In the genomic region with DNA sequence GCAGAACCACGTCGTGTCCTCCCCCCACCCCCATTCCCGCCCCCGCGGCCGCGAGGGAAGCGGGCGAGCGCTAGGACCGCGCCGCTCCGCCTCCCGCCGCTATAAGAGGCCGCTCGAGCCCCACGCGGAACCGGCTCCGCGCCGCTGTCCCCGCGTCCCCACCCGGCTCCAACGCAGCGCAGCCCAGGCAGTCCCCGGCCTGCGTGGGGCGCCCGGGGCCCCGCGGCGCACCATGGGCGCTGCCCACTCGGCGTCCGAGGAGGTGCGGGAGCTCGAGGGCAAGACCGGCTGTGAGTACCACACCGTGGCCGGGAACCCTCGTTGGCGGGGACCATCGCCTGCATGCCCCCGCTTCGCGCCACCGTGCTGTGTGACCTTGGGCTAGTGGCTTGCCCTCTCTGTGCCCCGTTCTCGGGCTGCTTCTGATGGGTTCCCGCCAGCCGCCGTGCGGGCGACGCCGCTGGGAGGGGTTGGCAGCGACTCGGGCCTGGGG, we compare ENCODE assay signal across 10 mouse cellular contexts. TPM values are rescaled to one million over a fixed set of nuclear protein-coding genes. Genes with fewer than 3 reads are reported as not detected.
A peak's percentile ranks its signal among the peaks of the same experiment; 100 is the strongest.
DNase-seq lines count a peak whose midpoint lies in the region; ATAC-seq lines count a peak whose summit lies in the region.
"Had no signal": no experiment of that assay in that cellular context is flagged by ENCODE, and none has a peak within 500 bp of the region (broad histone marks: within the 10 kb centered on the region; RNA-seq: fewer than 3 reads in every experiment).

Tesc (plus strand) TSS at position 46 of the 493 bp plus-strand sequence.

- H3K4me1 ChIP-seq in kidney, embryonic 16.5 days (ENCODE audit: insufficient read depth, low read length): peaks cover 31% of the 10 kb centered on the region
- H3K4me1 ChIP-seq in embryonic facial prominence, embryonic 14.5 days (ENCODE audit: control insufficient read depth, insufficient read depth, low read length): peaks cover 21% of the 10 kb centered on the region
- peaks cover 41% of the 10 kb centered on the region for H3K4me1 ChIP-seq in hindbrain, embryonic 13.5 days (replicated peaks)
- H3K4me1 ChIP-seq in liver, embryonic 12.5 days: peaks cover 34% of the 10 kb centered on the region

- DNase-seq in kidney, adult 8-10 months: no peak
- DNase-seq in T-cell, adult 2 months (ENCODE audit: low spot score): peak; percentile 28
- no peak for DNase-seq in embryonic facial prominence, embryonic 14.5 days (ENCODE audit: low spot score)
- DNase-seq in right cerebral cortex, postnatal 4 days: peak; percentile 30

- no peak within 1 kb of the TSS for H3K27ac ChIP-seq in kidney, embryonic 16.5 days (ENCODE audit: low read length)
- no peak within 1 kb of the TSS; the same call in 1 of the 2 replicates for H3K27ac ChIP-seq in embryonic facial prominence, embryonic 14.5 days (replicated peaks; ENCODE audit: low read depth, low read length)
- H3K27ac ChIP-seq in hindbrain, embryonic 13.5 days: no peak within 1 kb of the TSS
- no peak within 1 kb of the TSS for H3K27ac ChIP-seq in liver, embryonic 12.5 days
- H3K27ac ChIP-seq: macrophage had no signal

- no peak; the same call in 1 of the 2 replicates for ATAC-seq in kidney, embryonic 16.5 days (ENCODE audit: low FRiP score, low TSS enrichment)
- ATAC-seq in embryonic facial prominence, embryonic 14.5 days (ENCODE audit: low read depth): no peak
- ATAC-seq in hindbrain, embryonic 13.5 days (ENCODE audit: low FRiP score): 0 out of 2 replicates have a peak, but pooled peaks have one; percentile 14
- no peak for ATAC-seq in liver, embryonic 12.5 days
- ATAC-seq in monocyte, adult 5-6 weeks (replicated peaks; ENCODE audit: insufficient number of reproducible peaks, low FRiP score, low TSS enrichment, poor library complexity, severe bottlenecking): no peak

- WGBS in kidney, embryonic 16.5 days: 0% methylated on average over 42 of the region's 63 CpGs
- 0% methylated on average over 7 of the region's 63 CpGs for WGBS in embryonic facial prominence, embryonic 14.5 days
- under 1% methylated on average over 61 of the region's 63 CpGs for WGBS in hindbrain, embryonic 13.5 days
- 2% methylated on average over 47 of the region's 63 CpGs for WGBS in liver, embryonic 12.5 days (ENCODE audit: insufficient replicate concordance)

- H3K36me3 ChIP-seq in kidney, embryonic 16.5 days (ENCODE audit: insufficient read depth, low read length): no peaks in the 10 kb centered on the region
- H3K36me3 ChIP-seq in embryonic facial prominence, embryonic 14.5 days (ENCODE audit: control insufficient read depth, insufficient read depth, low read length): no peaks in the 10 kb centered on the region
- no peaks in the 10 kb centered on the region for H3K36me3 ChIP-seq in hindbrain, embryonic 13.5 days
- H3K36me3 ChIP-seq in liver, embryonic 12.5 days: no peaks in the 10 kb centered on the region

- peak within 1 kb of the TSS; percentile 69 for H3K4me3 ChIP-seq in kidney, embryonic 16.5 days (ENCODE audit: low read length)
- H3K4me3 ChIP-seq in embryonic facial prominence, embryonic 14.5 days (ENCODE audit: low read depth, low read length): peak within 1 kb of the TSS; percentile 65
- peak within 1 kb of the TSS; percentile 61 for H3K4me3 ChIP-seq in hindbrain, embryonic 13.5 days
- peak within 1 kb of the TSS; percentile 57 for H3K4me3 ChIP-seq in liver, embryonic 12.5 days

- peak within 1 kb of the TSS; percentile 69 for H3K9ac ChIP-seq in kidney, embryonic 16.5 days (replicated peaks; ENCODE audit: low read length)
- H3K9ac ChIP-seq in embryonic facial prominence, embryonic 14.5 days (ENCODE audit: low read depth, low read length): peak within 1 kb of the TSS; percentile 60
- H3K9ac ChIP-seq in hindbrain, embryonic 13.5 days: peak within 1 kb of the TSS; percentile 75
- 0 out of 2 replicates have a peak within 1 kb of the TSS, but pooled peaks have one; percentile 17 for H3K9ac ChIP-seq in liver, embryonic 12.5 days

- H3K27me3 ChIP-seq in kidney, embryonic 16.5 days (ENCODE audit: insufficient read depth, low read length): peaks cover 49% of the 10 kb centered on the region
- peaks cover 54% of the 10 kb centered on the region for H3K27me3 ChIP-seq in embryonic facial prominence, embryonic 14.5 days (replicated peaks; ENCODE audit: control insufficient read depth, insufficient read depth, low read length)
- peaks cover 61% of the 10 kb centered on the region for H3K27me3 ChIP-seq in hindbrain, embryonic 13.5 days
- peaks cover 78% of the 10 kb centered on the region for H3K27me3 ChIP-seq in liver, embryonic 12.5 days (replicated peaks)

- peak within 1 kb of the TSS; percentile 100 for H3K4me2 ChIP-seq in kidney, embryonic 16.5 days (replicated peaks; ENCODE audit: low read depth, low read length)
- peak within 1 kb of the TSS; percentile 100 for H3K4me2 ChIP-seq in embryonic facial prominence, embryonic 14.5 days (ENCODE audit: low read depth, low read length)
- peak within 1 kb of the TSS; percentile 98 for H3K4me2 ChIP-seq in hindbrain, embryonic 13.5 days
- peak within 1 kb of the TSS; percentile 76 for H3K4me2 ChIP-seq in liver, embryonic 12.5 days

- no peaks in the 10 kb centered on the region for H3K9me3 ChIP-seq in kidney, embryonic 16.5 days (ENCODE audit: low read length)
- no peaks in the 10 kb centered on the region for H3K9me3 ChIP-seq in embryonic facial prominence, embryonic 14.5 days (ENCODE audit: control insufficient read depth, low read length)
- H3K9me3 ChIP-seq in hindbrain, embryonic 13.5 days: no peaks in the 10 kb centered on the region
- no peaks in the 10 kb centered on the region for H3K9me3 ChIP-seq in liver, embryonic 12.5 days (replicated peaks)

RNA-seq across cellular contexts. Expression of gene Tesc, which starts in this region (rescaled TPM):
- 20.9 and 23.9 TPM in 2 replicates for polyA plus RNA-seq in kidney, embryonic 16.5 days (2015; fragmentation: Nextera tagmentation; extraction: Ambion mirVana)
- polyA plus RNA-seq in embryonic facial prominence, embryonic 14.5 days (2014; fragmentation: Nextera tagmentation; extraction: Ambion mirVana): 10.4 and 12.1 TPM in 2 replicates
- 1.6 and 2.0 TPM in 2 replicates for polyA plus RNA-seq in hindbrain, embryonic 13.5 days (2015; fragmentation: Nextera tagmentation; extraction: Ambion mirVana)
- 1.5 and 2.0 TPM in 2 replicates for polyA plus RNA-seq in liver, embryonic 12.5 days (2016; fragmentation: Nextera tagmentation; extraction: Ambion mirVana)
- 1.9 to 6.9 TPM (median 2.7 TPM) in 3 replicates for total RNA-seq in monocyte, adult 5-6 weeks (2017)
- total RNA-seq: MEL had no signal
- polyA plus RNA-seq: macrophage had no signal

Comparison
In these comparisons a context has a peak if more than half of its experiments do, and no peak if none do; other contexts are left out.
1. H3K9ac ChIP-seq: peak in every context shown above with its lines; median percentile 75 in hindbrain, embryonic 13.5 days; 69 in kidney, embryonic 16.5 days; 60 in embryonic facial prominence, embryonic 14.5 days; 17 in liver, embryonic 12.5 days.
2. DNase-seq: peak in T-cell, adult 2 months (single experiment) and right cerebral cortex, postnatal 4 days (single experiment); none in kidney, adult 8-10 months (0 of 2) and embryonic facial prominence, embryonic 14.5 days (single experiment).
3. Peak in every context shown above with its lines, with median percentiles within 50 percentile points of each other: H3K4me2 ChIP-seq and H3K4me3 ChIP-seq.